Mouse (Mus musculus) megakaryocyte-erythroid progenitor cell, adult 5 weeks (primary cell): Measurements from ENCODE around the gene Fam71e1. TPM values are rescaled to one million over a fixed set of nuclear protein-coding genes. Genes with fewer than 3 reads are reported as not detected.

Source experiments
- polyA plus RNA-seq: library from polyadenylated mRNA; stranded (reverse); fragments of >175 nt; gene quantifications from 2 replicates; pipeline ENCODE4 v1.2.3, GENCODE M21; 2012

Fam71e1 gene
- 4.4 and 8.6 TPM in 2 replicates for polyA plus RNA-seq

DNA sequence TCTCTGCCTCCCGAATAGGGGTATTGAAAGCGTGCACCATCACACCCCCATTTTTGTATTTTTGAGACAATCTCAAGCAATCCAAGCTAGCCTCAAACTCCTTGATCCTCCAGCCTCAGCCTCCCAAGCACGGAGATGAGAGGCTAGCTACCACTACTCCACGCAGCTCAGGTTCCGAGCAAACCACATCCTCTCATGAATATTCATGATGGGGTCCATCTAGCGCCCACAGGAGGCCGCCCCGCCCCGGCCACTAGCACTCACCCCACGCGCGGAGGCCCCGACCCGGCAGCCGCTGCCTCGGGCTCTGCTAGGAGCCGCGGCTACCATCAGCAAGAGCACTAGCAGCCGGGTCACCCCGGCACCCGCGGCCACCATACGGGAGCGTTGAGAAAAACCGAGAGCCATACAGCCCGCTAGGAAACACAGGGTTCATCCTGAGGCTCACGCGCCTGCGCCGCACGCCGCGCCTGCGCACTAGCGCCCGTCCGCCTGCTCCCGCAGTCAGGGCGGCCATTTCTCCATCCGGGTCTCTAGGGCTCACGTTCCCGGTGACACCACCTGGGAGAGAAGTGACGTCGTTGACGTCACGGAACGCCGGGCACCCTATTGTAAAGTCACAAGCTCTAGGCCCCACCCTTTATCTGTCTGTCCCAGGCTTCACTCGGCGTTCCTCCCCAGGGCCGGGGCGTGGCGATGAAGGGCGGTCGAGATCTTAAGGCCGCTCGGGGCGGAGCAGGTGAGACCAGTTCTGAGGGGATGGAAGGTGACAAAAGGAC lies at the start of gene Fam71e1, which contains the start of gene Emc10:
TSS of gene Fam71e1 (plus strand) at position 590 of the 779 bp plus-strand sequence.
TSS of gene Emc10 (minus strand) at position 538 of the 779 bp plus-strand sequence.

DNA sequence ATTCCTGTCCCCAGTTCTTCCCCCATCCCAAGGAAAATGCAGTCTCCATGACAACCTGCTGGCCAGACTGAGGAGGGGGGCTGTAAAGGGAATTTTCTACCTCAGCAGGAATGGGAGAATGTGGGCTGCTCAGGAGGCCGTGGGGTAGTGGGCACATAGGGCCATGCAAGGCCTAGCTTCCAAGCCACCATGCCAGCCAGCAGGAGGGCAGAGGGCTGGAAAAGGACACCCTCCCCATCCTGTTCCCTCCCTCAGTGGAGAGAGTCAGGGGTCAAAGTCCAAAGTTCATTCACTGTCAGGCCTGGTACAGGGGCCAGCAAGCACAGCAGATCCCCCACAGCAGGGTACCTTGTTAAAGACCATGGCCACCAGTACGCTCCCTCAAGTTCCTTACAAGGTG lies 31.3 kb upstream of the Fam71e1 start, which contains the start of gene Aspdh:
TSS of gene Aspdh (plus strand) at position 281 of the 400 bp plus-strand sequence.

DNA sequence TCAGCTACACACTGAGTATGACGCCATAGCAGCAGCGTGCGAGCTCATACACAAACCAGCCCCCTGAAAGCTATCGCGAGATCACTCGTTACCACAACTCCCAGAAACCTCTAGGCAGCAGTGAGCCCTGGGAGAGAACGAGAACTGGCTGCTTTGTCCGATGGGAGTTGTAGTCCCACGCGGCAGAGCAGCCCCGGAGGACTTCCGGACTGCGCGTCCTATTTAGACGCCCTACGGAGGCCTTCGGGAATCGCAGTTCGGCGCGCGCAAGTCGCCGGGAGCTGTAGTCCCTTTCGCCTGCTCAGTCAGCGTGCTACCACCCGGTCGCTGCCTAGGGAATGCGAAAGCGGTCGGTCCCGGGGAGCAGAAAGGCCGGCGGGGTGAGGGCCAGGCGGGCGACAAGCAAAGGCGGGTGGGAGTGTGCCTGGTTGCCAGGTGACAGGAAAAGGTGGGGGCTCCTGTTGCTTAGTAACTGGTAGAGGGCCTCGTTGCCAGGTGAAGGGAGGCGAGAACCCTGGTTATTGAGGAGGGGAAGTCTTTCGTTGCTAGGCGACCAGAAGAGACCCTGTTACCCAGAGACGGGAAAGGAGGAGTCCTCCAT lies 28.5 kb upstream of the Fam71e1 start, which contains the start of gene Josd2:
TSS of gene Josd2 (plus strand) at position 170 of the 601 bp plus-strand sequence.

DNA sequence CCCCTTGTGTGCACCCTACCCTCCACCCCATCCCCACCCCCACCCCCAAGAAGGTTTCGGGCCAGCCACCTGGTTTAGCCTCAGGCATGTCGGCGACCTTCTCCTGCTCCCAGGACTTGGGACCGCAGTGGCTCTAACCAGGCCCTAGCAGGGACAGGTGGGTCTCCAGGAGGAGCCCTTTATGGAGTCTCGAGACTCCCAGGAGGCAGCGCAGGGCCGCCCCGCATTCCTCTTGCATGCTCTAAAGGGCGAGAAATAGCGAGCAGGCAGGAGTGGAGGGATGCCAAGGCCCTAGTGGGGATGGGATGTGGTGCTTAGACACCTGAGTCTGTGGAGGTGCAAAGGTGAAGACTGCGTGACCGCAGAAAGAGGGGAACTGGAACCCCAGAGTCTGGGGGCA lies 28.1 kb downstream of the Fam71e1 start, which contains the start of gene Mybpc2:
TSS of gene Mybpc2 (minus strand) at position 155 of the 400 bp plus-strand sequence.

DNA sequence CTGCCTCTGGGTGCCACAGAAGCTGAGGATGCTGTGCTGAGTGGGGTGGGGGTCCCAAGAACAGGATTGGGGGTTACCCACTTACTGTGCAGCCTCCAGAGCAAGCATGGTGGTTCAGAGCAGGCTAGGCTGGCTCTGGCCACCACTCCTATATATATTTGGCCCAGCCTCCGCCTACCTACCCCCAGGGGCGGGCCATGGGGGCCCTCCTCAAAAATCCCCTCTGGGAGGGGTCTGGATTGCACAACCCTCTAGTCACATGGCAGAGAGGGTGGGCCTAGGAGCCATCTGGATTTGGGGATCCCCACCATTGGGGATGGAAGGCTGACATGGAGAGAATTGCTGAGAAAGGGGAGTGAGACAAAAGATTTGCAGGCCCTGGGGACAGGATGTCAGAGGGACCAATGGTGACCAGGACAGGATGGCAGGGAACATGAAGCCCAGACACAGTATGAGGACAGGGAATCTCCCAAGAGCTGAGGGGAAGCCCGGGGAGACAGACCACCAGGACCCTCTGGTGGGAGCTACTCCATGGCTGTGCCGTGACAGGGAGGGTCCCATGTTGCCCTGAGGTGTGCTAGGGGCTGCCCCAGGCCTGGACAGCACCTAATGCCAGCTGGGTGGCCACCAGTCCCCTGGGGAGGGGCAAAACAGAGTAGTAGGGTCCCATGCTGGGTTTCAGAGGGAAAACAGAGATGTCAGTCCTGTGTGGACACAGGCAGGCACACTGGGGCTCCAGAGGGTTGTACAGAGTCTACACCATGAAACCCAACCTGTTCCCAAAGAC lies 35.8 kb downstream of the Fam71e1 start, which contains the start of gene Spib:
TSS of gene Spib (minus strand) at position 126 of the 787 bp plus-strand sequence.

DNA sequence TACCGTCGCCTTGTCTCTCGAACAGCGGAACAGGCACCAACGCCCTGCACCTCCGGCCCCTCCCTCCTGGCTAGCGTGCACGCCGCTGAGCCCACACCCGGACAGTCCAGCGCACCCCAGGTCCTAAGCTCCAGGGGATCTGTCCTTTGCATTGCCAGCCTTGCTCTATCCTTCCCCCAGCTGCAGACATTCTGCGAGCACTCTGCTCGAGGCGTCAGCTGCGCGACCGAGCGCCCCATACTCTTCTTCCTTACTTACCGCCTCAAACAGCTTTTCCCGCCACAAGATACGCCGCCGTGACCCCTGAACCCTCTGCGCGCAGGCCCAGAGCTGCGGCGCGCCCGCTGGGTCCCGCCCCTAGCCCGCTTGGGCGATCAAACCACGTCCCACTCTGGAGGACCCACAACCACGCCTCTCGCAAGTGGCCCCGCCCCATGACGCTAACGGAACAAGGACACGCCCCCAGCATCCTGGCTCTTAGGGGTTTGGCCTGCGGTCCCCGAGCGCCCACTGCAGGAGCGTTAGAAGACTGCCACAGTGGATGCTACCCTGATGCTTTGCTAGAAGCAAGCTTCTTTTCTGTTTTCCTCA lies 52.2 kb downstream of the Fam71e1 start, which contains the start of gene Pold1:
TSS of gene Pold1 (minus strand) at position 353 of the 591 bp plus-strand sequence.

Other genes with a start within 250 kb of the Fam71e1 start
- 0.34 TPM in 1 of 2 replicates, not detected in the other for gene 1700028J19Rik, start 249.9 kb upstream of the Fam71e1 start, polyA plus RNA-seq
- 249 and 336 TPM in 2 replicates for gene 2410002F23Rik, start 249.9 kb upstream of the Fam71e1 start, polyA plus RNA-seq
- gene Acp4, start 239.2 kb upstream of the Fam71e1 start, polyA plus RNA-seq, result not detected in 2 replicates
- not detected in 2 replicates for gene Gm15517, start 235.1 kb upstream of the Fam71e1 start, polyA plus RNA-seq
- gene Clec11a, start 189.7 kb upstream of the Fam71e1 start, polyA plus RNA-seq, result 5.0 and 6.2 TPM in 2 replicates
- gene Shank1, start 186.3 kb upstream of the Fam71e1 start, polyA plus RNA-seq, result 0.90 and 0.94 TPM in 2 replicates
- gene Syt3, start 112.5 kb upstream of the Fam71e1 start, polyA plus RNA-seq, result 1.0 and 1.1 TPM in 2 replicates
- gene 1700008O03Rik, start 110.8 kb upstream of the Fam71e1 start, polyA plus RNA-seq, result 2.9 and 3.5 TPM in 2 replicates
- gene Lrrc4b, start 67.6 kb upstream of the Fam71e1 start, polyA plus RNA-seq, result not detected in 2 replicates
- not detected in 2 replicates for gene Aspdh, start 31.2 kb upstream of the Fam71e1 start, polyA plus RNA-seq
- gene Josd2, start 28.6 kb upstream of the Fam71e1 start, polyA plus RNA-seq, result 226 and 232 TPM in 2 replicates
- gene Emc10, start 52 bp upstream of the Fam71e1 start, polyA plus RNA-seq, result 312 and 350 TPM in 2 replicates
- 0.10 and 0.13 TPM in 2 replicates for gene Mybpc2, start 28.1 kb downstream of the Fam71e1 start, polyA plus RNA-seq
- gene Spib, start 35.5 kb downstream of the Fam71e1 start, polyA plus RNA-seq, result 5.7 and 20.9 TPM in 2 replicates
- 269 and 288 TPM in 2 replicates for gene Pold1, start 52.3 kb downstream of the Fam71e1 start, polyA plus RNA-seq
- 429 and 491 TPM in 2 replicates for gene Nr1h2, start 57.4 kb downstream of the Fam71e1 start, polyA plus RNA-seq
- 114 and 146 TPM in 2 replicates for gene Napsa, start 75.8 kb downstream of the Fam71e1 start, polyA plus RNA-seq
- gene Kcnc3, start 94.1 kb downstream of the Fam71e1 start, polyA plus RNA-seq, result 4.8 and 5.4 TPM in 2 replicates
- gene Myh14, start 174.3 kb downstream of the Fam71e1 start, polyA plus RNA-seq, result 0.20 and 0.25 TPM in 2 replicates
- gene Izumo2, start 212.2 kb downstream of the Fam71e1 start, polyA plus RNA-seq, result not detected in 2 replicates